Mouse (Mus musculus) spleen, adult 2 months (tissue): ENCODE data around the gene Rab40b.

Experiments
- CTCF ChIP-seq: fragments of 200-500 bp; IDR thresholded peaks from 2 replicates; pipeline ENCODE4 v1.5.1; 2011; ENCODE audit warnings: mild to moderate bottlenecking, inconsistent platforms; ENCODE audit not compliant: insufficient read depth, insufficient read length, insufficient replicate concordance; ENCODE audit errors: extremely low read depth
- POLR2A ChIP-seq: fragments of 200-500 bp; IDR thresholded peaks from 2 replicates; pipeline ENCODE4 v1.6.1; 2011; ENCODE audit warnings: low read depth, low read length, inconsistent platforms

DNA sequence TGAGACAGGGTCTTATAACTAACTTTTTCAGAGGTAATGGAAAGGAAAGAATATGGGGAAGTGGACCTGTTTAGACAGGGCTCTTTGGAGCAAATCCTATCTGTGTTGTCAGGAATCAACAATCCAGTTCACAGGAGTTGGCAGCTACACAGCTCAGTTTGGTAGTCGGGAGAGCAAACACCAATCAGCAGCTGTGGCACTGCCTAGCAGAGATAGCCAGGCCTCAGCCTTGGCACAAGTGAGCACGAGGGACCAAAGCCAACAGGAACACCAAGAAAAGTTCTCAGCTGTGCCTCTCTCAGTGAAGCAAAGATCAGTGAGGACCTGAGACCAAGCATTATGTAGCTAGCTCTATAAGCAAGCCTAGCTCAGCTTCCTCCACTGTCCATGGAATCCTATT, 41.0 kb downstream of the Rab40b start:
- no peak for TF ChIP-seq CTCF
- TF ChIP-seq POLR2A: no peak
